Mouse (Mus musculus) cerebellum, adult 11-12 months (tissue): ENCODE results near the gene Ppif.
A peak's percentile ranks its signal among the peaks of the same experiment; 100 is the strongest.

Source experiments
- DNase-seq: peaks from one replicate; pipeline ENCODE4 v3.0.0; 2022

Gene Ppif

GRCm38 (mm10) chr14:25696356-25696755 lies 2.4 kb downstream of the Ppif start:
- DNase-seq = peak; percentile 19

GRCm38 (mm10) chr14:25701986-25702385 lies 8.0 kb downstream of the Ppif start:
- DNase-seq = no peak

GRCm38 (mm10) chr14:25707691-25708181 lies 13.8 kb downstream of the Ppif start:
- no peak for DNase-seq

GRCm38 (mm10) chr14:25708451-25708850 lies 14.5 kb downstream of the Ppif start:
- no peak for DNase-seq

GRCm38 (mm10) chr14:25708917-25709316 lies 15.0 kb downstream of the Ppif start:
- DNase-seq = no peak

- no peak for DNase-seq
Measured at GRCm38 (mm10) chr14:25710073-25710472, 16.1 kb downstream of the Ppif start.

GRCm38 (mm10) chr14:25710681-25711080 lies 16.7 kb downstream of the Ppif start:
- DNase-seq = no peak

- DNase-seq = no peak
Measured at GRCm38 (mm10) chr14:25711177-25711576, 17.2 kb downstream of the Ppif start.

- no peak for DNase-seq
Measured at GRCm38 (mm10) chr14:25711602-25712001, 17.6 kb downstream of the Ppif start.

- no peak for DNase-seq
Measured at GRCm38 (mm10) chr14:25713443-25713842, 19.5 kb downstream of the Ppif start.

- DNase-seq = no peak
Measured at GRCm38 (mm10) chr14:25716528-25716927, 22.6 kb downstream of the Ppif start.

GRCm38 (mm10) chr14:25717718-25718117 lies 23.8 kb downstream of the Ppif start:
- no peak for DNase-seq

GRCm38 (mm10) chr14:25718471-25718870 lies 24.5 kb downstream of the Ppif start:
- DNase-seq = no peak

- DNase-seq = no peak
Measured at GRCm38 (mm10) chr14:25719371-25719770, 25.4 kb downstream of the Ppif start.

- no peak for DNase-seq
Measured at GRCm38 (mm10) chr14:25720962-25721707, 27.2 kb downstream of the Ppif start.

GRCm38 (mm10) chr14:25725032-25725497 lies 31.1 kb downstream of the Ppif start:
- peak; percentile 57 for DNase-seq

GRCm38 (mm10) chr14:25725690-25726089 lies 31.7 kb downstream of the Ppif start:
- no peak for DNase-seq

GRCm38 (mm10) chr14:25726226-25727148 lies 32.5 kb downstream of the Ppif start:
- no peak for DNase-seq

GRCm38 (mm10) chr14:25727149-25727510 lies 33.2 kb downstream of the Ppif start:
- no peak for DNase-seq

- DNase-seq = no peak
Measured at GRCm38 (mm10) chr14:25734736-25735716, 41.1 kb downstream of the Ppif start.

GRCm38 (mm10) chr14:25736140-25736539 lies 42.2 kb downstream of the Ppif start:
- no peak for DNase-seq

- peak; percentile 33 for DNase-seq
Measured at GRCm38 (mm10) chr14:25736589-25736988, 42.6 kb downstream of the Ppif start.
